Mouse (Mus musculus) heart, postnatal 0 days (tissue): ENCODE results near the gene Bag2. TPM values are rescaled to one million over a fixed set of nuclear protein-coding genes. Genes with fewer than 3 reads are reported as not detected.
"Not testable (repeated sequence)": the region's sequence is repeated elsewhere in the genome, so short reads cannot be mapped to it uniquely, and the experiment has no call there.

ENCODE experiments used
- ATAC-seq: fragments of 200-750 bp; cut with Nextera tagmentation; 2 replicates; pipeline ENCODE4 v1.8.0; 2017; ENCODE audit warnings: low read depth, moderate number of reproducible peaks, moderate library complexity; ENCODE audit not compliant: insufficient read depth
- DNase-seq: peaks from one replicate; pipeline ENCODE4 v3.0.0-alpha.2; 2016; ENCODE audit warnings: low spot score
- H3K27ac ChIP-seq: fragments of 300-500 bp; sonication (generic); 2 replicates; pipeline ENCODE4 v1.5.1; 2014; ENCODE audit warnings: low read depth, mild to moderate bottlenecking
- H3K27me3 ChIP-seq: fragments of 300-500 bp; sonication (generic); 2 replicates; pipeline ENCODE4 v1.6.1; 2014; ENCODE audit warnings: low read length, mixed read lengths; ENCODE audit not compliant: control insufficient read depth, insufficient read depth
- H3K36me3 ChIP-seq: fragments of 300-500 bp; sonication (generic); replicated peaks from 2 replicates; pipeline ENCODE4 v1.6.1; 2014; ENCODE audit warnings: low read length, mixed read lengths; ENCODE audit not compliant: control insufficient read depth, insufficient read depth
- H3K4me1 ChIP-seq: fragments of 300-500 bp; sonication (generic); 2 replicates; pipeline ENCODE4 v1.6.1; 2014; ENCODE audit warnings: antibody characterized with exemption; ENCODE audit not compliant: control insufficient read depth, insufficient read depth
- H3K4me2 ChIP-seq: fragments of 300-500 bp; sonication (generic); 2 replicates; pipeline ENCODE4 v1.6.1; 2014; ENCODE audit warnings: low read depth, mild to moderate bottlenecking, low read length, moderate library complexity
- H3K4me3 ChIP-seq: fragments of 300-500 bp; sonication (generic); 2 replicates; pipeline ENCODE4 v1.5.1; 2014; ENCODE audit warnings: low read depth, low read length
- H3K9ac ChIP-seq: fragments of 300-500 bp; sonication (generic); replicated peaks from 2 replicates; pipeline ENCODE4 v1.6.1; 2014; ENCODE audit warnings: low read depth, low read length, mixed read lengths
- H3K9me3 ChIP-seq: fragments of 300-500 bp; sonication (generic); replicated peaks from 2 replicates; pipeline ENCODE4 v1.6.1; 2016; ENCODE audit warnings: low read length; ENCODE audit not compliant: control insufficient read depth
- CTCF ChIP-seq: IDR thresholded peaks from 2 replicates; pipeline ENCODE4 v1.5.1; 2016; ENCODE audit warnings: antibody characterized with exemption, control low read depth, low read depth
- EP300 ChIP-seq: IDR thresholded peaks from 2 replicates; pipeline ENCODE4 v1.6.1; 2016; ENCODE audit warnings: antibody characterized with exemption, low read depth
- WGBS: fragments of 180-500 bp; shearing (Covaris S2); extraction: QIAGEN DNeasy Blood & Tissue Kit; methylation state at CpG from one replicate; pipeline ENCODE4 v1.1.7; 2014; 5-methylcytosine and 5-hydroxymethylcytosine counted together
- polyA plus RNA-seq: library from polyadenylated mRNA; unstranded; fragments of >200 nt; fragmentation: Nextera tagmentation; extraction: Ambion mirVana; gene quantifications from 2 replicates; pipeline ENCODE4 v1.2.1, GENCODE M21; 2015
- total RNA-seq: library from RNA; depleted of rRNA; stranded (reverse); fragments of >200 nt; gene quantifications from 2 replicates; pipeline ENCODE4 v1.2.3, GENCODE M21; 2014; ENCODE audit warnings: low replicate concordance

Bag2 gene
- total and polyA plus RNA-seq, 2 experiments from 2014 or later = 62.5 to 77.9 TPM

DNA sequence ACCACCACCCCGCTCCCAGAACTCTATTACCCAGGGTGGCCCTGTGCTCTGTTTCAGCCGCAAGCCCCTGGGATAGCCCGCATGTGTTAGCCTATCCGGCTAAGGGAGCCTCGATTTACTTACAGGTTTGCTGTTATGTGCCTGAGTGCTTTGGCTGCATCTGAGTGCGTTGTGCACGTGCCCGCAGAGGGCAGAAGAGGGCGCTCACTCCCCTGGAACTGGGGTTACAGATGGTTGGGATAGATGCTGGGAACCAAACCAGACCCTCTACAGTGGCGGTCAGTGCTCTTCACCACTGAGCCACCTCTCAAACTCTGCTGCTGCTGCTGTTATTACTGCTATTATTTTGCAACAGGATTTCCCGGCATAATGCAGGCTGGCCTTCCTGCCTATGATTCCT, 8.5 kb downstream of the Bag2 start:
- ATAC-seq (no peak), DNase-seq (no peak)
- Histone ChIP-seq H3K4me3 (no peak overlapping the region), H3K9me3 (no peaks in the 10 kb centered on the region), H3K4me1 (no peaks in the 10 kb centered on the region), H3K27me3 (no peaks in the 10 kb centered on the region), H3K27ac (no peak overlapping the region), H3K36me3 (peaks cover 17% of the 10 kb centered on the region), H3K9ac (no peak overlapping the region), H3K4me2 (no peak overlapping the region)
- TF ChIP-seq CTCF = no peak
- TF ChIP-seq EP300 = no peak
- WGBS = 97% methylated on average over 11 of the region's 11 CpGs

DNA sequence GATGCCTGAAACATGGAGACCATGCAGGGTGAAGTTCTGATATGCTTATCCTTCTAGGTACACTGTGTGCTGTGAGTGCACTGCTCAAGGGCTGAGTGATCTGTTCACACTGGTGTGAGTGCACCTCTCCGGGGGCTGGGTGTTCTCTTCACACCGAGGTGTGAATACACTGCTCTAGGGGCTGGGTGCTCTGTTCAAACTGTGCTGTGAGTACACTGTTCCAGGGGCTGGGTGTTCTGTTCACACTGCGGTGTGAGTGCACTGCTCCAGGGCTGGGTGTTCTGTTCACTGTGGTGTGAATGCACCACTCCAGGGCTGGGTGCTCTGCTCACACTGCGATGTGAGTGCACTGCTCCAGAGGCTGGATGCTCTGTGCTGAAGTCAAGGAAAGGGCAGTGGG, 11.7 kb downstream of the Bag2 start:
- Histone ChIP-seq H3K36me3 (peaks cover 16% of the 10 kb centered on the region), H3K4me1 (no peaks in the 10 kb centered on the region), H3K4me3 (no peak overlapping the region), H3K27me3 (no peaks in the 10 kb centered on the region), H3K27ac (no peak overlapping the region), H3K9ac (no peak overlapping the region), H3K4me2 (no peak overlapping the region), H3K9me3 (no peaks in the 10 kb centered on the region)
- no peak for DNase-seq
- TF ChIP-seq CTCF (no peak), EP300 (no peak)
- no peak for ATAC-seq
- 94% methylated on average over 4 of the region's 4 CpGs for WGBS

DNA sequence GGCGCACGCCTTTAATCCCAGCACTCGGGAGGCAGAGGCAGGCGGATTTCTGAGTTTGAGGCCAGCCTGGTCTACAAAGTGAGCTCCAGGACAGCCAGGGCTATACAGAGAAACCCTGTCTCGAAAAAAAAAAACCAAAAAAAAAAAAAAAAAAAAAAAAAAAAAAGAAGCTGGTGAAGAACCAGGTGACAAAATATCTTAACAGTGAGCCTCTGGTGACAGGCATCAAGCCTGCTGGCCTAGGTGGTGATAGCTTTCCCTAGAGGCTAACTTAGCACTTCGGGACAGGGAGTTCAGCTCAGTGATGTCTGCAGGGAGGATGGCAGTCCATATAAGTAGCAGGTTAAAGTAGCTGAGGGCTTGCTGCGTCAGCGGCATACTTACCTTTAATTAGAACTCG, 12.8 kb downstream of the Bag2 start:
- not testable (repeated sequence) for H3K4me3 ChIP-seq, H3K9me3 ChIP-seq, H3K4me2 ChIP-seq, H3K9ac ChIP-seq, ATAC-seq, H3K27ac ChIP-seq, DNase-seq, H3K27me3 ChIP-seq, H3K4me1 ChIP-seq
- WGBS = 85% methylated on average over 8 of the region's 9 CpGs
- peaks cover 19% of the 10 kb centered on the region for H3K36me3 ChIP-seq

DNA sequence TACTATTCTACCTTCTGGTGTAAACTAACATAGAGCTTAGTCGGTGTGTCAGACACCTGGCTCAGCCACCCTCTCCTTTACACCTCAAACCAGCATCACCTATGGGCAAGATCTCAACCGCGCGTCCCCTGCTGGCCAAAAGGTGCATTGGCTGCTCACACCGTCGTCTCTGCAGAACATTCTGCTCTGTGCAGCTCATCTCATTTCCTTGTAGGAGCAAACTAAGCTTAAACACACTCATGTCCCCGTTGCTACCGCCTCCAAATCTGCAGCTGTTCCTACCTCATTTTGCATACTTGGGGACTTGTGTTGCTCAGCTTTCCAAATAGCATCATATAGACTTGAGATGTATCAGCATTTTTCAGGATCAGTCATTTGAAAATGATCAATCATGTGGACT, 14.7 kb downstream of the Bag2 start:
- H3K9me3 ChIP-seq = no peaks in the 10 kb centered on the region
- H3K4me2 ChIP-seq = no peak overlapping the region
- DNase-seq (no peak), ATAC-seq (no peak)
- no peak overlapping the region for H3K4me3 ChIP-seq
- 21% methylated on average over 8 of the region's 8 CpGs for WGBS
- peaks cover 26% of the 10 kb centered on the region for H3K36me3 ChIP-seq
- H3K27ac ChIP-seq = no peak overlapping the region
- H3K27me3 ChIP-seq = no peaks in the 10 kb centered on the region
- TF ChIP-seq CTCF = peak; percentile 68
- TF ChIP-seq EP300 = no peak
- H3K4me1 ChIP-seq = no peaks in the 10 kb centered on the region
- no peak overlapping the region for H3K9ac ChIP-seq

DNA sequence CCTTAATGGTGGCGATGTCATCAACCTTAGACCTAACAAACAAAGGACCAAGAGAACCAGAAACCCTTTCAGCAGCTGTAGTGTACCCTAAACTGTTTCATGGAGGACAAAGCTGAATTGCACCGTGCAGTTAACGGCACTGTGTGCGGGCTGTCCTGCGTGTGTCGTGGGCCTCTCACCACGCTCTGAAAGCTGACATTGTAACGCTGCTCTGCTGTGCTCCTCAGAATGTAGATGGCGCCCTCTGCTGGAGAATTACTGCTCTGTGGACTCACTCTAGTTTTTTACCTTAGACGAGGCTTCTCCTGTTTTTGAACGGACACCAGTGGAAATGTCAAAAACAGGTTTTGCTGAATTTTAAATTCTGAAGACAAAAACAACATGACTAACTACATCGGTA, 18.3 kb downstream of the Bag2 start:
- Histone ChIP-seq H3K36me3 (peaks cover 29% of the 10 kb centered on the region), H3K9me3 (no peaks in the 10 kb centered on the region), H3K9ac (no peak overlapping the region), H3K4me3 (no peak overlapping the region), H3K4me1 (no peaks in the 10 kb centered on the region), H3K4me2 (no peak overlapping the region), H3K27ac (no peak overlapping the region), H3K27me3 (no peaks in the 10 kb centered on the region)
- DNase-seq (peak; percentile 62), ATAC-seq (peak; percentile 79; the same call in 1 of the 2 replicates)
- whole genome bisulfite sequencing = 29% methylated on average over 12 of the region's 12 CpGs
- no peak for TF ChIP-seq EP300
- peak; percentile 95 for TF ChIP-seq CTCF

DNA sequence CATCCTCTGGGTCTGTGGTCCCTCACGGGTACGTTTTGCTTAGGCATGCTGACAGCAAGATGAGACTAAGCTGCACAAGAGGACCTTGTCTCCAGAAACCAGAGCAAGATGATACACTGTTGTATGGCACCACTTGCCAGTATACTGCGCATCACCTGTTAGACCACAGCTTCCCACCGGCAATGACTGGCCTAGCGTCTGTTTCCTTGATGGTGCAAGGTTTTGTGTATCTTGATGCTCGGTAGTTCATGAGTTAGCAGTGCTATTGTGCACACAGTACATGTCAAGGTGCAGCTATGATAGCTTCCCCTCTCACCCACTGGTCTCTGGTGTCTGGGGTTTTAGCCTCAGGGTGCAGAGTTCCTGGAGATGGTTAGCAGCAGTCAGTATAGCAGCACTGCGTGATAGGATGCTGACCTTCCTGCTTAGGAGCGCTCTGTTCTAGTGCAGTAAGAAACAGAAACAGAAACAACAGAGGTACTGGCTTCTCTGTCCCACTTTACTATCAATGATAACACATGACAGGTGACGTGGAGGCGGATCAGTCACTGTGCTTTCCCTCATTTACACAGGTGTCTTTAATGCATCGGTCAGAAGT, 18.8 kb downstream of the Bag2 start:
- TF ChIP-seq CTCF = no peak
- TF ChIP-seq EP300 = no peak
- Histone ChIP-seq H3K36me3 (peaks cover 30% of the 10 kb centered on the region), H3K27ac (no peak overlapping the region), H3K9ac (no peak overlapping the region), H3K4me2 (no peak overlapping the region), H3K27me3 (no peaks in the 10 kb centered on the region), H3K4me1 (no peaks in the 10 kb centered on the region), H3K4me3 (no peak overlapping the region), H3K9me3 (no peaks in the 10 kb centered on the region)
- WGBS = 83% methylated on average over 11 of the region's 11 CpGs
- ATAC-seq (no peak), DNase-seq (no peak)
